Mouse (Mus musculus) bone marrow, adult 2 months (tissue): ENCODE data around the gene Hdac10.

ENCODE experiments used
- CTCF ChIP-seq: fragments of 200-500 bp; IDR thresholded peaks from 2 replicates; pipeline ENCODE4 v1.5.1; 2011; ENCODE audit warnings: low read length, control low read depth; ENCODE audit not compliant: control insufficient read depth, insufficient read depth
- POLR2A ChIP-seq: fragments of 200-500 bp; IDR thresholded peaks from 2 replicates; pipeline ENCODE4 v1.6.1; 2011; ENCODE audit warnings: low read depth, mild to moderate bottlenecking, control low read depth, low read length, borderline replicate concordance; ENCODE audit not compliant: control insufficient read depth

DNA sequence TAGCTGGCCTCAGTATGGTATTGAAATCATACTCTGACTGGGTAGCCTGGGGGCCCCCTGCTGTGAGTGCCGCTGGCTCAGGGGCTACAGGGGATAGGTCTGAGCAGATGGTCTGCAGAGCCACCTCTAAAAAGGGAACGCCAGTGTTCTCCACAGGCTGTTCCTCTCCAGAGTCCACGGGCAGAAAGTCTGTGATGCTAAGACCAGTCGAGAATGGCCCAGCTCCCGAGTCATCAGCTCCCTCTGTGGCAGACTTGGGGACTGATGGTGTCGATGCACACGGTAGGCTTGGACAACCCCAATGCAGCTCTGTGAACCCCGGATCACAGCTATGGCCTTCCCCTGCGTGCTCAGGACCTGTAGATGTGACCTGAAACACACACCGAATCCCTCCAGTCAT lies 24.6 kb downstream of the Hdac10 start:
- no peak for TF ChIP-seq CTCF
- no peak for TF ChIP-seq POLR2A
